Mouse (Mus musculus) forebrain, embryonic 13.5 days (tissue): Measurements from ENCODE around the gene Eno1. TPM values are rescaled to one million over a fixed set of nuclear protein-coding genes. Genes with fewer than 3 reads are reported as not detected.

Experiments used
- ATAC-seq: fragments of 200-750 bp; cut with Nextera tagmentation; 2 replicates; pipeline ENCODE4 v1.8.0; 2017
- H3K27ac ChIP-seq: fragments of 300-500 bp; sonication (generic); 2 replicates; pipeline ENCODE4 v1.5.1; 2015; ENCODE audit warnings: inconsistent platforms, mild to moderate bottlenecking, moderate library complexity
- H3K27me3 ChIP-seq: fragments of 300-500 bp; sonication (generic); 2 replicates; pipeline ENCODE4 v1.6.1; 2015; ENCODE audit warnings: mild to moderate bottlenecking, inconsistent platforms
- H3K36me3 ChIP-seq: fragments of 300-500 bp; sonication (generic); 2 replicates; pipeline ENCODE4 v1.6.1; 2015; ENCODE audit warnings: mild to moderate bottlenecking, inconsistent platforms; ENCODE audit not compliant: poor library complexity, severe bottlenecking
- H3K4me1 ChIP-seq: fragments of 300-500 bp; sonication (generic); 2 replicates; pipeline ENCODE4 v1.6.1; 2015; ENCODE audit warnings: inconsistent platforms
- H3K4me2 ChIP-seq: fragments of 300-500 bp; sonication (generic); 2 replicates; pipeline ENCODE4 v1.6.1; 2015; ENCODE audit warnings: inconsistent platforms, mild to moderate bottlenecking, moderate library complexity
- H3K4me3 ChIP-seq: fragments of 300-500 bp; sonication (generic); 2 replicates; pipeline ENCODE4 v1.5.1; 2015; ENCODE audit warnings: mild to moderate bottlenecking, inconsistent platforms
- H3K9ac ChIP-seq: fragments of 300-500 bp; sonication (generic); 2 replicates; pipeline ENCODE4 v1.6.1; 2015; ENCODE audit warnings: mild to moderate bottlenecking, inconsistent platforms
- H3K9me3 ChIP-seq: fragments of 300-500 bp; sonication (generic); replicated peaks from 2 replicates; pipeline ENCODE4 v1.6.1; 2016; ENCODE audit warnings: inconsistent platforms
- WGBS: fragments of 180-500 bp; shearing (Covaris S2); methylation state at CpG from one replicate; pipeline ENCODE4 v1.1.7; 2015; 5-methylcytosine and 5-hydroxymethylcytosine counted together
- polyA plus RNA-seq: library from polyadenylated mRNA; unstranded; fragments of >200 nt; fragmentation: Nextera tagmentation; extraction: Ambion mirVana; gene quantifications from 2 replicates; pipeline ENCODE4 v1.2.1, GENCODE M21; 2015

Gene Eno1
- 1,143 and 1,198 TPM in 2 replicates for polyA plus RNA-seq

DNA sequence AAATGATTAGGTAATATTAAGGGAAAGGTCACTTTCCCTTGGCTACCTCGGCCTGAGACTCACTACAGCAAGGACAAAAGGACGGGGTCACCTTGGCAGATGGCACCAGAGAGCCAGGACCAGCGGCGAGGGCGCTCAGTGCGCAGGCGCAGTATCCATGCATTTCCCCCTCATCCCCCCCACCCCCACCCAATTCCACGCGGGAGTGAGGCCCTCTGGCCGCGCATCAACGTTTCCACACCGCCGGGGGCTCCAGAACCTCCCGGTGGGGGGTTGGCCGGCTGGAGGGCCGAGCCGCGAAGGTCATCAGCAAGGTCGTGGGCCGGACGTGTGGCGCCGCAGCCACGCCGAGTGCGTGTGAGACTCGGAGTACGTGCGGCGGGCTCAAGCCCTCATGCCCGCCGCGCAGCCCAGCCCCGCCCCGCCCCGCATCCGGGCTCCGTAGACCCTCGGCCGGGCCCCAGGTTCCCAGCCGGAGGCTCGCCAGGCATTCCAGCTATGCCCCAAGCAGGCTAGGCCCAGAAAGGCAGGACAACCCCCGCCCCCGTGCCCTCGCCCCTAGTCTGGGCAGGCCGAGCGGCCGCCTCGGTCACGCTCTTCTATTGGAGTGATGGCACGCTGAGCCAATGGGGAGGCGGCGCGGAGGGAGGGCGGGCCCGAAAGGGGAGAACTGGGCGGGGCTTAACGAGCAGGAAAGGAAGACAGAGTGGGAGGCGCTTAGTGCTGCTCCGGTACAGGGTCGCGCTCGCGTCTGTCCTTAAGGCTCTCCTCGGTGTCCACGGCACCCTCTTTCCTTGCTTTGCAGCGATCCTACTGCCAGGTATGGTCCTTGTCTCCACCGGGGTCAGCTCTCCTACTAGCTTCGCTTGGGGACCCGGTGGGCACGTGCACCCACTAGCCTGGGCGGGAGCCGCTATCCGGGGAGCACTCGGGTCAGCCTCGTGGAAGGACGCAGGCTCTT is at the start of gene Eno1:
TSS of gene Eno1 (plus strand) at position 201 of the 961 bp plus-strand sequence.
- H3K4me2 ChIP-seq: peak within 1 kb of the TSS; percentile 74
- under 1% methylated on average over 58 of the region's 78 CpGs for WGBS
- H3K4me3 ChIP-seq: peak within 1 kb of the TSS; percentile 83
- H3K9me3 ChIP-seq: no peaks in the 10 kb centered on the region
- H3K27me3 ChIP-seq: no peaks in the 10 kb centered on the region
- peaks cover 14% of the 10 kb centered on the region for H3K36me3 ChIP-seq
- H3K9ac ChIP-seq: peak within 1 kb of the TSS; percentile 87
- peak; percentile 97 for ATAC-seq
- peaks cover 51% of the 10 kb centered on the region for H3K4me1 ChIP-seq
- peak within 1 kb of the TSS; percentile 98 for H3K27ac ChIP-seq

DNA sequence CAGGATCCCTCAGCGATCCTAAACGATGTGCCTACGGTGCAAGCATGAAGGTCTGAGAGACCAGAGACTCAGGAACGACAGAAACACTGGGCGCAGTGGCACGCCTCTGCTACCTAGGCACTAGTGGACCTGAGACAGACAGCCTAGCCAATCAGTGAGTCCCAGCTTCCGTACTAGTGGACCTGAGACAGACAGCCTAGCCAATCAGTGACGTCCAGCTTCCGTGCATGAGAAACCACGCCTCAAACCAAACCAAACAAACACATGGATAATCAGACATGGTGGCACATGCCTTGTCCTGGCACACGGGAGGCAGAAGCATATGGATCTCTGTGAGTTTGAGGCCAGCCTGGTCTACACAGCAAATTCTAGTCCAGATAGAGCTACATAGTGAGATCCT is 48.3 kb upstream of the Eno1 start:
- Histone ChIP-seq H3K36me3 (no peaks in the 10 kb centered on the region), H3K4me1 (no peaks in the 10 kb centered on the region), H3K4me2 (no peak overlapping the region), H3K9me3 (no peaks in the 10 kb centered on the region), H3K27me3 (no peaks in the 10 kb centered on the region), H3K4me3 (no peak overlapping the region), H3K27ac (no peak overlapping the region), H3K9ac (no peak overlapping the region)
- no peak for ATAC-seq
- WGBS: 48% methylated on average over 11 of the region's 11 CpGs

DNA sequence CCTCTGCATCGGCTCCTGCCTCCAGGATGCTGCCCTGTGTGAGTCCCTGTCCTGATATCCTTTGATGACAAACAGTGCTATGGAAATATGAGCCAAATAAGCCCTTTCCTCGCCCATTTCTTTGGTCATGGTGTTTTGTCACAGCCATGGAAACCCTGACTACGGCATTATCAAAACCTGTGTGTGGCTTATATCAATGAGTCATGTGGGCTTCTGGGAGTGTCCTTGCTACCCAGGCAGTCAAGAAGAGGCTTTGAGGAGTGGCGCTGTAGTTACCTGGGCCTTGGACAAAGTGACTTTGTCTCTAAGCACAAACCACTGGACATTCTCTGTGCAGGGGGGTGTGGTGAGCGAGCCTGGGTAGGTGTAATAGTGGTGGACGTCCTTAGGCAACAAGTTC is 44.3 kb upstream of the Eno1 start:
- no peak for ATAC-seq
- H3K27ac ChIP-seq: no peak overlapping the region
- 85% methylated on average over 6 of the region's 6 CpGs for WGBS

DNA sequence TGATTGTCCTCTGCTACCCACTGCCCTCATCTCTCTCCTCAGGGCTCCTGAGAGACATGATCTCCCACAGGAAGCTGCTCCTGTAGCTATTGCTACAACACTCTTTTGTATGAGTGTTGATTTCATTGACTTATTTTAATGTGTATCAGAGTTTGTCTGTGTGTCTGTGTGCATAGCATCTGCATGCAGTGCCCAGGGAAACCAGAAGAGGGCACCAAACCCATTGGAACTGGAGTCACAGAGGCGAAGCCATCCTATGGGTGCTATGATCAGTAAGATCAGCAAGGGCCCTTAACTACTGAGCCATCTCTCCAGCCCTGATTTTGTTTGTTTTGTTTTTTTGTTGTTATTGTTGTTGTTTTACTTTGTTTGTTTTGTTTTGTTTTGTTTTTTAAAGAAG is 42.6 kb upstream of the Eno1 start:
- ATAC-seq: no peak
- Histone ChIP-seq H3K4me1 (no peaks in the 10 kb centered on the region), H3K27ac (no peak overlapping the region), H3K27me3 (no peaks in the 10 kb centered on the region), H3K4me2 (no peak overlapping the region), H3K9ac (no peak overlapping the region), H3K9me3 (no peaks in the 10 kb centered on the region), H3K36me3 (no peaks in the 10 kb centered on the region), H3K4me3 (no peak overlapping the region)
- 47% methylated on average over 1 of the region's 1 CpGs for WGBS

More for the DNA sequence above, 44.3 kb upstream of the Eno1 start:
- H3K27me3 ChIP-seq: no peaks in the 10 kb centered on the region
- no peaks in the 10 kb centered on the region for H3K36me3 ChIP-seq
- no peak overlapping the region for H3K4me2 ChIP-seq
- H3K4me3 ChIP-seq: no peak overlapping the region
- no peak overlapping the region for H3K9ac ChIP-seq
- H3K4me1 ChIP-seq: no peaks in the 10 kb centered on the region
- no peaks in the 10 kb centered on the region for H3K9me3 ChIP-seq

DNA sequence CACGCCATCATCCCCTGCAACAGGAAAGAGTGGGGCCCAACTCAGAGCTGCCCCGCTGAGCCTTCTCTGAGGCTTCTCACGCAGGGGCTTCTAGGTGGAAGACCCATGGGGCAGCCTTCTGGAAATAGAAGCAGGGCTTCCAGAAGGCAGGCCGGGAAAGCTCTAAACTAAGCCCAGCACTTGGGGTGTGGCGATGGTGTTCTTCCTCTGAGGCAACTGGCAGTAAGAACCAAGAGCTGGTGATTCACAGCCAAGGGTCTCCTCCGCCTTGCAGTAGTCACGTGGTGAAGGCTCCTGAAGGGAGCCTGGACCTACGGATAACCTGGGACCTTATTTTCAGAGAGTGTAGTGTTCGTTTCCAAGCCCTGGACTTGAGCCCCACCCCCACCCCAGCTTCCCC is 38.3 kb upstream of the Eno1 start:
- H3K9me3 ChIP-seq: no peaks in the 10 kb centered on the region
- no peak overlapping the region for H3K27ac ChIP-seq
- H3K4me1 ChIP-seq: no peaks in the 10 kb centered on the region
- no peak overlapping the region for H3K4me3 ChIP-seq
- 75% methylated on average over 9 of the region's 9 CpGs for WGBS
- H3K36me3 ChIP-seq: no peaks in the 10 kb centered on the region
- no peak overlapping the region for H3K9ac ChIP-seq
- no peaks in the 10 kb centered on the region for H3K27me3 ChIP-seq
- H3K4me2 ChIP-seq: no peak overlapping the region
- ATAC-seq: no peak

DNA sequence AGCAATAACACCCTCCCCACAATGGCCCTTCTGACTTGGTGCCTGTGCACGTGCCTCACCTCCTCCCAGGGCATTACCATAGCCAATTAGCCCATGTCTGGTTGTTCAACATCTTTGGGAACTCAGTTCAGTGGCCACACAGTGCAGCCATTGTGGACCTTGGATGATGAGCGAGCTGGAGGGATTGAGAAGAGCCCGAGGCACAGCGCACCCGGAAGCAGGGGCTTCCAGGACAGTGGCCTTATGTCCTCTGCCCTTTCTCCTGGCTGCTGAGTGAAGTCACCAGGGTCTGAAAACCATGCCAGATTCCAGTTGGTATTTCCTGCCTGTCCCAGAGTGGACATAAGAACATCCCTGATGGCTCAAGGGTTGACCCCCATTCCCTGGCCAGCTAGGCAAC is 35.3 kb upstream of the Eno1 start, which contains the start of gene Car6:
TSS of gene Car6 (minus strand) at position 101 of the 400 bp plus-strand sequence.
- no peaks in the 10 kb centered on the region for H3K27me3 ChIP-seq
- WGBS: 66% methylated on average over 5 of the region's 5 CpGs
- H3K9ac ChIP-seq: no peak within 1 kb of the TSS
- H3K4me3 ChIP-seq: no peak within 1 kb of the TSS
- H3K4me1 ChIP-seq: no peaks in the 10 kb centered on the region
- H3K27ac ChIP-seq: no peak within 1 kb of the TSS
- no peak for ATAC-seq
- no peak within 1 kb of the TSS for H3K4me2 ChIP-seq
- no peaks in the 10 kb centered on the region for H3K9me3 ChIP-seq
- no peaks in the 10 kb centered on the region for H3K36me3 ChIP-seq

DNA sequence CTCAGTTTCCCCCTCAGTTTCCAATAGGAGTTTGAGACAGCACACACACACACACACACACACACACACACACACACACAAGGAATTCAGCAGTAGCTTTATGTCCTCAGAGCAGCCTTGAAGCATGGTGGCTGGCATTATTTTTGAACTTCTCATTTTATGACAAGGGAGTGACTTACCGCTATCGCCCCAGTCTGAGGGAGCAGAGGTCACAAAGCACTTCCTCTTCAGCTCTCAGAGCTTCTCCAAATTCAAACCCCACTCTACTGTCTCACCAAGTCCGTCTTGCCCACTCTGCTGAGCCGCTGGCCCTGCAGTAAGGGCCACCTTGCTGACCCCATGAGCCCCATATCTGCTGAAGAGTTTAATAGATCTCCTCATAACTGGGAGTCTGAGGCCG is 33.8 kb upstream of the Eno1 start:
- no peak overlapping the region for H3K9ac ChIP-seq
- H3K36me3 ChIP-seq: no peaks in the 10 kb centered on the region
- H3K9me3 ChIP-seq: no peaks in the 10 kb centered on the region
- H3K4me2 ChIP-seq: no peak overlapping the region
- H3K4me1 ChIP-seq: no peaks in the 10 kb centered on the region
- WGBS: 91% methylated on average over 5 of the region's 5 CpGs
- no peak for ATAC-seq
- no peaks in the 10 kb centered on the region for H3K27me3 ChIP-seq
- no peak overlapping the region for H3K27ac ChIP-seq
- H3K4me3 ChIP-seq: no peak overlapping the region

DNA sequence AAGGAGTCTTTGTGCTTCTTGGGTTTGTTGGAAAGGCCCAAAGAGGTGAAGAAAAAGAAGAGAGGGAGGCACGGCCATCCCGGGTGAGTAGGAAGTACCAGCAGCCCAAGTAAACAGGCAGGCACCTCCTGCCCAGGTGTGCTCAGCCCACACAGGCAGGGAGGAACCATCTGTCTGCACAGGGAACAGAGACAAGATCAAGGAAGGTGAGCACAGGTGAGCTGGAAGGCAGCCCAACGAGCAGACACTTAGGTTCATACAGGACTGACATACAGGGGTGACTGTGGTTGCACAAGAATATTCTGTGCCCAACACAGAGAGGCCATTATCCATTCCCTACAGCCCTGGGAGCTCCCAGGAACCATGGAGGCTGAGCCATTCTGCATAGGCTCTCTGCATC is 31.6 kb upstream of the Eno1 start:
- Histone ChIP-seq H3K4me3 (no peak overlapping the region), H3K27ac (no peak overlapping the region), H3K36me3 (no peaks in the 10 kb centered on the region), H3K4me2 (no peak overlapping the region), H3K4me1 (no peaks in the 10 kb centered on the region), H3K9me3 (no peaks in the 10 kb centered on the region), H3K9ac (no peak overlapping the region), H3K27me3 (no peaks in the 10 kb centered on the region)
- 80% methylated on average over 3 of the region's 3 CpGs for WGBS
- no peak for ATAC-seq

DNA sequence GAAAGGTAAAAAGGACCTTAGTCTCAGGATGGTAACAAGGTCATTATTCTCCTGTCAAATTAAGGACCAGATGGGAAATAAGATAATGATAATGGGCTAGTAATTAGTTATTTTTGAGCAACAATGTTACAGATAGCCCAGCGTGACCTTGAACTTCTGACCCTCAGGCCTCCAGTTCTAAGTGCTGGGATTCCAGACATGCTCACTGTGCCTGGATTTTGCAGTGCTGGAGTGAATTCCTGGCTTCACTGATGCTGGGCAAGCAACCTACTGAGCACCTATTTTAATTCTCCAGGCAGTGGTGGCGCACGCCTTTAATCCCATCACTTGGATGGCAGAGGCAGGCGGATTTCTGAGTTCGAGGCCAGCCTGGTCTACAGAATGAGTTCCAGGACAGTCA is 26.8 kb upstream of the Eno1 start:
- Histone ChIP-seq H3K9ac (no peak overlapping the region), H3K36me3 (no peaks in the 10 kb centered on the region), H3K4me1 (peaks cover 6% of the 10 kb centered on the region; the same call in 1 of the 2 replicates), H3K4me3 (no peak overlapping the region), H3K4me2 (no peak overlapping the region), H3K27ac (no peak overlapping the region), H3K27me3 (no peaks in the 10 kb centered on the region), H3K9me3 (no peaks in the 10 kb centered on the region)
- WGBS: 97% methylated on average over 5 of the region's 5 CpGs
- no peak for ATAC-seq

DNA sequence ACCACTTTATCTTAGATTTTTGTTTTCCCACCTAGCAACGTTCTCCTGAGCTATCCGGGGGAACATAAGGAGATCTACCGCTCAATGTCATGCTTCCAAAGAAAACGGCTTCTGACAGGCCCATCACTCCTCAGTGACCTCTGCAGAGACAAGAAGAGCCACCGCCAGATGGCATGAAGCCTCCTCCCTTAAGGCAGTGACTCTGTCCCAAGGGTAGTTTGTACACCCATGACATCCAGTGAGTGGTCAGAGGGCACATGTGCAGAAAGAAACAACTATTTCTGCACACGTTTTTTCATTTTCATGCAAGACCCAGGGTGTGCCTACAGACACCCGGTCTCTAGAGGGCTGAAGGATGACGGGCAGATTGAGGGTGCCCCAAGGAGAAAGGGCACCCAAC is 26.2 kb upstream of the Eno1 start:
- H3K27ac ChIP-seq: no peak overlapping the region
- H3K9me3 ChIP-seq: no peaks in the 10 kb centered on the region
- peaks cover 6% of the 10 kb centered on the region; the same call in 1 of the 2 replicates for H3K4me1 ChIP-seq
- ATAC-seq: no peak
- no peak overlapping the region for H3K4me2 ChIP-seq
- H3K4me3 ChIP-seq: no peak overlapping the region
- 88% methylated on average over 8 of the region's 8 CpGs for WGBS
- H3K27me3 ChIP-seq: no peaks in the 10 kb centered on the region
- H3K9ac ChIP-seq: no peak overlapping the region
- no peaks in the 10 kb centered on the region for H3K36me3 ChIP-seq

DNA sequence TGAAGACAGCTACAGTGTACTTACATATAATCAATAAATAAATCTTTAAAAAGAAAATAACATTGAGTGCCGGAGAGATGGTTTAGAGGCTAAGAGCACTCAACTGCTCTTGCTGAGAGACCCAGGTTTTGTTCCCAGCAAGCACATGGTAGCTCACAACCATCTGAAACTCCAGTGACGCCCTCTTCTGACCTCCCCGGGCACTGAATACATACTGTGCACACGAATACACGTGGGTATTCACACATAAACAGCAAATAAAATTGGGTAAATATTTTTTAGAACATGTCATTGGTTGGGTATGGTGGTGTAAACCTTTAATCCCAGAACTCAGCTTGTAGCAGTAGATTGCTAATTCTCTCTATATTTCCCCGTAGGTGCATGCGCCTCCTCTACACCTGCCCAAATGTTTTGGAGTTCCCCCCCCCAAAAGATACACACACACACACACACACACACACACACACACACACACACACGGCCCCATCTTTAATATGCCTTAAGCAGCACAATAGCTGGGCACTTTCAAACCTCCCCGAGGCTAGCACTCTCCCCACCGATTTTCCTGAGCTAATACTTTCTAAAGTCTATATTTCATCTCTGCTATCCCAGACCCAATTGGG is 24.5 kb upstream of the Eno1 start:
- 53% methylated on average over 10 of the region's 10 CpGs for WGBS
- H3K4me2 ChIP-seq: peak overlapping the region; percentile 53
- H3K27ac ChIP-seq: no peak overlapping the region
- H3K9ac ChIP-seq: no peak overlapping the region
- peak overlapping the region; percentile 23 for H3K4me3 ChIP-seq
- H3K36me3 ChIP-seq: no peaks in the 10 kb centered on the region
- H3K4me1 ChIP-seq: peaks cover 13% of the 10 kb centered on the region; the same call in 1 of the 2 replicates
- H3K27me3 ChIP-seq: no peaks in the 10 kb centered on the region
- H3K9me3 ChIP-seq: no peaks in the 10 kb centered on the region
- ATAC-seq: peak; percentile 4; the same call in 1 of the 2 replicates

DNA sequence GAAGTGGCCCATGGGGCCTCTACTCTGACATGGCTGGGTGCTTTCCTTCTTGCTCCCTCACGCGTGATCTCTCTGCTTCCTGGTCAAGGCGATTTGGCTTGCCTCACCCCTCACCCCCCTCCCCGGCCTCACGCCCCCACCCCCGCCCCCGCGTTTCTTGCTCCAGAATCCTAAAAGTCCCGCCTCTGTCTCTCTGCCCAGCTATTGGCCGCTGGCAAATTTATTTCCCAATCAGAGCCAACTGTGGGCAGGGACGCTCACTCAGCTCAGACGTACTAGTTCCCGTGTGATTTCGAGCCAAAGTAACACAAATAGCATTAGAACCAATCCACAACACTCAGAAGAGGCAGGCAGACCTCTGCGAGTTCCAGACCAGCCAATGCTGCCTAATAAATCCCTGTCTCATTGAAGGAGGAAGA is 24.0 kb upstream of the Eno1 start:
- Histone ChIP-seq H3K4me3 (peak overlapping the region; percentile 23), H3K9me3 (no peaks in the 10 kb centered on the region), H3K4me2 (peak overlapping the region; percentile 53), H3K9ac (peak overlapping the region; percentile 52; the same call in 1 of the 2 replicates), H3K4me1 (peaks cover 13% of the 10 kb centered on the region; the same call in 1 of the 2 replicates), H3K27ac (no peak overlapping the region), H3K36me3 (no peaks in the 10 kb centered on the region), H3K27me3 (no peaks in the 10 kb centered on the region)
- peak; percentile 77 for ATAC-seq
- WGBS: 1% methylated on average over 15 of the region's 15 CpGs
